Mouse (Mus musculus) E14TG2a.4 (cell line): Measurements from ENCODE around the gene Psmb9.

Experiments
- H3K27me3 ChIP-seq: 2 replicates; pipeline ENCODE4 v1.6.1; 2014; ENCODE audit warnings: low read length, control low read depth; ENCODE audit not compliant: insufficient read depth
- H3K36me3 ChIP-seq: 2 replicates; pipeline ENCODE4 v1.6.1; 2014; ENCODE audit warnings: low read length, control low read depth; ENCODE audit not compliant: insufficient read depth
- H3K4me1 ChIP-seq: replicated peaks from 2 replicates; pipeline ENCODE4 v1.6.1; 2014; ENCODE audit warnings: low read depth, low read length, control low read depth
- H3K4me3 ChIP-seq: replicated peaks from 2 replicates; pipeline ENCODE4 v1.5.1; 2014; ENCODE audit warnings: mild to moderate bottlenecking, low read length
- H3K9me3 ChIP-seq: 2 replicates; pipeline ENCODE4 v1.6.1; 2014; ENCODE audit warnings: low read length, control low read depth
- CTCF ChIP-seq: conservative IDR thresholded peaks from 2 replicates; pipeline ENCODE4 v1.5.1; 2014; ENCODE audit warnings: low read length
- NANOG ChIP-seq: IDR thresholded peaks from 2 replicates; pipeline ENCODE4 v1.6.1; 2014; ENCODE audit warnings: borderline replicate concordance, low read length, mixed read lengths
- POU5F1 ChIP-seq: IDR thresholded peaks from 2 replicates; pipeline ENCODE4 v1.6.1; 2014; ENCODE audit warnings: low read length, borderline replicate concordance

Gene Psmb9

GRCm38 (mm10) chr17:34201506-34202055 is 14.0 kb upstream of the Psmb9 start:
- H3K4me1 ChIP-seq, result peaks cover 36% of the 10 kb centered on the region
- TF ChIP-seq POU5F1 (no peak), NANOG (no peak), CTCF (no peak)
- H3K27me3 ChIP-seq, result peaks cover 84% of the 10 kb centered on the region
- H3K4me3 ChIP-seq, result no peak overlapping the region
- H3K36me3 ChIP-seq, result no peaks in the 10 kb centered on the region
- H3K9me3 ChIP-seq, result peaks cover 14% of the 10 kb centered on the region; the same call in 1 of the 2 replicates

- H3K27me3 ChIP-seq, result peaks cover 84% of the 10 kb centered on the region
- H3K4me1 ChIP-seq, result peaks cover 42% of the 10 kb centered on the region
- H3K36me3 ChIP-seq, result no peaks in the 10 kb centered on the region
These were observed 13.4 kb upstream of the Psmb9 start for GRCm38 (mm10) chr17:34200772-34201505.

GRCm38 (mm10) chr17:34200047-34200446 is 12.5 kb upstream of the Psmb9 start:
- TF ChIP-seq NANOG, result no peak
- TF ChIP-seq POU5F1, result no peak
- TF ChIP-seq CTCF, result no peak
- Histone ChIP-seq H3K27me3 (peaks cover 83% of the 10 kb centered on the region), H3K4me3 (no peak overlapping the region), H3K9me3 (peaks cover 14% of the 10 kb centered on the region; the same call in 1 of the 2 replicates), H3K4me1 (peaks cover 33% of the 10 kb centered on the region), H3K36me3 (no peaks in the 10 kb centered on the region)

More at GRCm38 (mm10) chr17:34200772-34201505, 13.4 kb upstream of the Psmb9 start:
- TF ChIP-seq CTCF (no peak), POU5F1 (no peak), NANOG (no peak)
- H3K4me3 ChIP-seq, result no peak overlapping the region
- peaks cover 14% of the 10 kb centered on the region; the same call in 1 of the 2 replicates for H3K9me3 ChIP-seq

- Histone ChIP-seq H3K36me3 (no peaks in the 10 kb centered on the region), H3K9me3 (peaks cover 14% of the 10 kb centered on the region; the same call in 1 of the 2 replicates), H3K27me3 (peaks cover 81% of the 10 kb centered on the region), H3K4me1 (peaks cover 27% of the 10 kb centered on the region), H3K4me3 (no peak overlapping the region)
- no peak for TF ChIP-seq NANOG
- TF ChIP-seq POU5F1, result no peak
- TF ChIP-seq CTCF, result no peak
These were observed 11.6 kb upstream of the Psmb9 start for GRCm38 (mm10) chr17:34199050-34199619.

- Histone ChIP-seq H3K4me1 (peaks cover 29% of the 10 kb centered on the region), H3K4me3 (peak overlapping the region; percentile 72), H3K9me3 (peaks cover 14% of the 10 kb centered on the region; the same call in 1 of the 2 replicates), H3K36me3 (no peaks in the 10 kb centered on the region), H3K27me3 (peaks cover 81% of the 10 kb centered on the region)
- TF ChIP-seq NANOG (no peak), CTCF (no peak), POU5F1 (no peak)
These were observed 11.0 kb upstream of the Psmb9 start for GRCm38 (mm10) chr17:34198521-34198912.

GRCm38 (mm10) chr17:34197904-34198520 is 10.4 kb upstream of the Psmb9 start:
- Histone ChIP-seq H3K9me3 (peaks cover 14% of the 10 kb centered on the region; the same call in 1 of the 2 replicates), H3K4me1 (peaks cover 33% of the 10 kb centered on the region), H3K4me3 (peak overlapping the region; percentile 72), H3K27me3 (peaks cover 80% of the 10 kb centered on the region), H3K36me3 (no peaks in the 10 kb centered on the region)
- no peak for TF ChIP-seq CTCF
- TF ChIP-seq NANOG, result no peak

GRCm38 (mm10) chr17:34196941-34197894 is 9.7 kb upstream of the Psmb9 start, which contains the start of gene Psmb8:
Gene Psmb8 (plus strand): TSS chr17:34197721.
- Histone ChIP-seq H3K36me3 (no peaks in the 10 kb centered on the region), H3K4me3 (peak within 1 kb of the TSS; percentile 72), H3K27me3 (peaks cover 83% of the 10 kb centered on the region), H3K9me3 (peaks cover 14% of the 10 kb centered on the region; the same call in 1 of the 2 replicates), H3K4me1 (peaks cover 38% of the 10 kb centered on the region)
- no peak for TF ChIP-seq POU5F1
- no peak for TF ChIP-seq NANOG
- TF ChIP-seq CTCF, result no peak

GRCm38 (mm10) chr17:34196491-34196890 is 8.9 kb upstream of the Psmb9 start:
- no peak overlapping the region; the same call in 1 of the 2 replicates for H3K4me3 ChIP-seq
- H3K9me3 ChIP-seq, result peaks cover 14% of the 10 kb centered on the region; the same call in 1 of the 2 replicates
- H3K27me3 ChIP-seq, result peaks cover 84% of the 10 kb centered on the region
- no peaks in the 10 kb centered on the region for H3K36me3 ChIP-seq
- peaks cover 38% of the 10 kb centered on the region for H3K4me1 ChIP-seq
- TF ChIP-seq NANOG (no peak), POU5F1 (no peak), CTCF (no peak)
